Mouse (Mus musculus) CH12.LX (cell line): ENCODE results near the gene 1700017D01Rik.

Experiments
- CTCF ChIP-seq, 2 experiments: IDR thresholded peaks in 1 of 2; conservative IDR thresholded peaks in 1 of 2; 2 replicates each; pipeline ENCODE4 v1.5.1; 2011 to 2012; ENCODE audit warnings: low read depth in 2 of 2, low read length in 2 of 2, improper control_type of control experiment in 1 of 2, inconsistent platforms in 1 of 2, mild to moderate bottlenecking in 1 of 2, moderate library complexity in 1 of 2
- ELF1 ChIP-seq: IDR thresholded peaks from 2 replicates; pipeline ENCODE4 v1.6.1; 2014; ENCODE audit warnings: low read depth, mild to moderate bottlenecking, inconsistent platforms, low read length, improper control_type of control experiment
- MAX ChIP-seq: IDR thresholded peaks from 2 replicates; pipeline ENCODE4 v1.6.1; 2011; ENCODE audit warnings: low read length, improper control_type of control experiment
- UBTF ChIP-seq: IDR thresholded peaks from 2 replicates; pipeline ENCODE4 v1.6.1; 2012; ENCODE audit warnings: low read depth, mild to moderate bottlenecking, inconsistent platforms, low read length, improper control_type of control experiment, moderate library complexity

GRCm38 (mm10) chr19:11060900-11061299, 69.8 kb downstream of the 1700017D01Rik start:
- TF ChIP-seq MAX (no peak), ELF1 (no peak), UBTF (no peak), CTCF (conservative IDR thresholded peaks at IDR 0.05 in 1 of 2, IDR thresholded peaks at IDR 0.05 in 1 of 2; ENCODE audit: low read depth in 2 of 2, low read length in 2 of 2) (no peak)
